Mouse (Mus musculus) liver, embryonic 14.5 days (tissue): ENCODE results near the gene Tmc8.

ENCODE experiments used
- CTCF ChIP-seq: IDR thresholded peaks from 2 replicates; pipeline ENCODE4 v1.5.1; 2016; ENCODE audit warnings: antibody characterized with exemption, low read depth, control low read depth
- EP300 ChIP-seq: IDR thresholded peaks from 2 replicates; pipeline ENCODE4 v1.6.1; 2016; ENCODE audit warnings: antibody characterized with exemption, low read depth

- TF ChIP-seq CTCF = no peak
- TF ChIP-seq EP300 = no peak
Observed at GRCm38 (mm10) chr11:117816389-117816996, 34.6 kb downstream of the Tmc8 start.
